ENCODE assay signal across 12 mouse cellular contexts in genomic region chr1:162625229-162625628, GRCm38 (mm10). TPM values are rescaled to one million over a fixed set of nuclear protein-coding genes. Genes with fewer than 3 reads are reported as not detected.
DNase-seq lines count a peak whose midpoint lies in the region; ATAC-seq and TF ChIP-seq lines count a peak whose summit lies in the region.
"Had no signal": no experiment of that assay in that cellular context is flagged by ENCODE, and none has a peak within 500 bp of the region (broad histone marks: within the 10 kb centered on the region; RNA-seq: fewer than 3 reads in every experiment).

No protein-coding gene starts in this region.

- H3K4me2 ChIP-seq in heart, embryonic 12.5 days = peak overlapping the region; percentile 9; the same call in 1 of the 2 replicates
- no peak overlapping the region for H3K4me2 ChIP-seq in lung, postnatal 0 days (replicated peaks; ENCODE audit: low read depth, low read length)
- no peak overlapping the region for H3K4me2 ChIP-seq in liver, embryonic 12.5 days
- H3K4me2 ChIP-seq: hindbrain, embryonic 15.5 days had no signal

- no peak for TF ChIP-seq EP300 in lung, postnatal 0 days (IDR thresholded peaks at IDR 0.05)

- no peak for TF ChIP-seq POLR2A in spleen, adult 2 months (IDR thresholded peaks at IDR 0.05; ENCODE audit: low read depth, low read length)

- H3K9ac ChIP-seq in heart, embryonic 12.5 days = no peak overlapping the region
- H3K9ac ChIP-seq in lung, postnatal 0 days (replicated peaks; ENCODE audit: low read depth) = no peak overlapping the region
- H3K9ac ChIP-seq in liver, embryonic 12.5 days = no peak overlapping the region
- H3K9ac ChIP-seq: hindbrain, embryonic 15.5 days had no signal

- intact Hi-C loops in heart, postnatal 25 days (cut with DNase I) = no loop called here
- intact Hi-C loops in gastrocnemius, postnatal 14 days (cut with DNase I; ENCODE audit: low total_unique reads) = no loop called here

- DNase-seq in heart, postnatal 25 days (ENCODE audit: low spot score) = no peak
- DNase-seq in G1E (ENCODE audit: low spot score) = peak; percentile 13
- DNase-seq in lung, postnatal 0 days (ENCODE audit: low spot score) = peak; percentile 41
- DNase-seq in spleen, adult 2 months (ENCODE audit: low read depth in 1 of 2, low spot score in 2 of 2) = peak; percentile 38 to 42
- no peak for DNase-seq in ovary, postnatal 36 days (ENCODE audit: low spot score)
- DNase-seq in gastrocnemius, postnatal 14 days = no peak
- DNase-seq: right cerebral cortex, postnatal 4 days had no signal

- ATAC-seq in heart, embryonic 12.5 days (ENCODE audit: insufficient number of reproducible peaks, low FRiP score) = no peak
- ATAC-seq in G1E (ENCODE audit: extremely low read depth, insufficient number of reproducible peaks, low FRiP score, poor library complexity, severe bottlenecking) = no peak
- peak; percentile 47 for ATAC-seq in lung, postnatal 0 days
- no peak for ATAC-seq in liver, embryonic 12.5 days

- H3K27ac ChIP-seq in heart, embryonic 12.5 days (ENCODE audit: poor library complexity, severe bottlenecking) = no peak overlapping the region
- no peak overlapping the region for H3K27ac ChIP-seq in lung, postnatal 0 days (ENCODE audit: low read length)
- H3K27ac ChIP-seq in spleen, adult 2 months (ENCODE audit: insufficient read depth, low read length) = no peak overlapping the region
- H3K27ac ChIP-seq in liver, embryonic 12.5 days = no peak overlapping the region
- H3K27ac ChIP-seq: hindbrain, embryonic 15.5 days had no signal

- peaks cover 15% of the 10 kb centered on the region for H3K4me1 ChIP-seq in heart, embryonic 12.5 days (replicated peaks)
- H3K4me1 ChIP-seq in G1E (ENCODE audit: insufficient read depth, low read depth, low read length) = peaks cover 7% of the 10 kb centered on the region; the same call in 1 of the 2 replicates
- no peaks in the 10 kb centered on the region for H3K4me1 ChIP-seq in lung, postnatal 0 days (ENCODE audit: insufficient read depth, low read depth, low read length)
- no peaks in the 10 kb centered on the region for H3K4me1 ChIP-seq in spleen, adult 2 months (ENCODE audit: control insufficient read depth, insufficient read depth, insufficient read length)
- 0 out of 2 replicates have a peak, but pooled peaks cover 6% of the 10 kb centered on the region for H3K4me1 ChIP-seq in liver, embryonic 12.5 days

- no peak for TF ChIP-seq CTCF in G1E (IDR thresholded peaks at IDR 0.05; ENCODE audit: low read depth, low read length)
- no peak for TF ChIP-seq CTCF in lung, postnatal 0 days (IDR thresholded peaks at IDR 0.05)
- TF ChIP-seq CTCF in spleen, adult 2 months (IDR thresholded peaks at IDR 0.05; ENCODE audit: extremely low read depth, insufficient read depth, insufficient read length, insufficient replicate concordance) = no peak

- 29% methylated on average over 7 of the region's 7 CpGs for WGBS in heart, embryonic 12.5 days
- 22% methylated on average over 7 of the region's 7 CpGs for WGBS in lung, postnatal 0 days
- 4% methylated on average over 7 of the region's 7 CpGs for WGBS in spleen, adult 2 months
- 36% methylated on average over 7 of the region's 7 CpGs for WGBS in liver, embryonic 12.5 days (ENCODE audit: insufficient replicate concordance)

- H3K27me3 ChIP-seq in heart, embryonic 12.5 days (replicated peaks) = no peaks in the 10 kb centered on the region
- H3K27me3 ChIP-seq in G1E (ENCODE audit: insufficient read depth, low read length) = peaks cover 2% of the 10 kb centered on the region
- H3K27me3 ChIP-seq in lung, postnatal 0 days (replicated peaks; ENCODE audit: insufficient read depth, low read length) = no peaks in the 10 kb centered on the region
- no peaks in the 10 kb centered on the region for H3K27me3 ChIP-seq in spleen, adult 2 months (ENCODE audit: control insufficient read depth, insufficient read depth, low read length)
- H3K27me3 ChIP-seq in liver, embryonic 12.5 days (replicated peaks) = no peaks in the 10 kb centered on the region
- H3K27me3 ChIP-seq: hindbrain, embryonic 15.5 days had no signal

- H3K4me3 ChIP-seq in heart, embryonic 12.5 days = no peak overlapping the region
- no peak overlapping the region for H3K4me3 ChIP-seq in G1E (ENCODE audit: low read depth, low read length)
- H3K4me3 ChIP-seq in lung, postnatal 0 days (ENCODE audit: low read depth, low read length) = no peak overlapping the region
- no peak overlapping the region for H3K4me3 ChIP-seq in spleen, adult 2 months (ENCODE audit: extremely low read depth, insufficient read depth, insufficient read length)
- no peak overlapping the region for H3K4me3 ChIP-seq in liver, embryonic 12.5 days
- H3K4me3 ChIP-seq: hindbrain, embryonic 15.5 days had no signal

- H3K9me3 ChIP-seq in heart, embryonic 12.5 days (replicated peaks) = no peaks in the 10 kb centered on the region
- no peaks in the 10 kb centered on the region for H3K9me3 ChIP-seq in G1E (replicated peaks)
- H3K9me3 ChIP-seq in lung, postnatal 0 days (ENCODE audit: low read length) = no peaks in the 10 kb centered on the region
- no peaks in the 10 kb centered on the region for H3K9me3 ChIP-seq in liver, embryonic 12.5 days (replicated peaks)
- H3K9me3 ChIP-seq: hindbrain, embryonic 15.5 days had no signal

- H3K36me3 ChIP-seq in heart, embryonic 12.5 days = no peaks in the 10 kb centered on the region
- H3K36me3 ChIP-seq in G1E (replicated peaks) = no peaks in the 10 kb centered on the region
- no peaks in the 10 kb centered on the region for H3K36me3 ChIP-seq in lung, postnatal 0 days (ENCODE audit: insufficient read depth, low read length)
- no peaks in the 10 kb centered on the region for H3K36me3 ChIP-seq in spleen, adult 2 months (ENCODE audit: control insufficient read depth, insufficient read depth, low read length)
- no peaks in the 10 kb centered on the region for H3K36me3 ChIP-seq in liver, embryonic 12.5 days
- H3K36me3 ChIP-seq: hindbrain, embryonic 15.5 days had no signal

RNA-seq across cellular contexts. Expression of gene Myoc, which starts 13.7 kb away (rescaled TPM):
- not detected in 2 replicates for polyA plus RNA-seq in heart, embryonic 12.5 days (2016; fragmentation: Nextera tagmentation; extraction: Ambion mirVana)
- total RNA-seq in heart, postnatal 25 days (2021) = 1 to 10 TPM; 2.3 TPM
- total RNA-seq in G1E (2014; fragmentation: Nextera tagmentation) = not detected in 2 replicates
- total RNA-seq in G1E (2017) = 0.11 and 0.12 TPM in 2 replicates
- polyA plus RNA-seq in G1E (2012) = not detected in 2 replicates
- 0.11 and 0.12 TPM in 2 replicates for polyA plus RNA-seq in lung, postnatal 0 days (2015; fragmentation: Nextera tagmentation; extraction: Ambion mirVana)
- polyA plus RNA-seq in spleen, adult 2 months (2012; rRNA removed) = not detected in 2 replicates
- polyA plus RNA-seq in liver, embryonic 12.5 days (2016; fragmentation: Nextera tagmentation; extraction: Ambion mirVana) = not detected in 2 replicates
- 10 to 100 TPM; 13.4 to 14.3 TPM for total RNA-seq in gastrocnemius, postnatal 14 days (2021)
- total RNA-seq: ES-E14 had no signal

RNA-seq across cellular contexts. Expression of gene Myocos, which starts 32.8 kb away (rescaled TPM):
- polyA plus RNA-seq in heart, embryonic 12.5 days (2016; fragmentation: Nextera tagmentation; extraction: Ambion mirVana) = not detected in 2 replicates
- total RNA-seq in heart, postnatal 25 days (2021) = not detected
- total RNA-seq in G1E (2014; fragmentation: Nextera tagmentation) (not detected in 2 replicates), G1E (2017) (not detected in 2 replicates)
- not detected in 2 replicates for polyA plus RNA-seq in G1E (2012)
- polyA plus RNA-seq in lung, postnatal 0 days (2015; fragmentation: Nextera tagmentation; extraction: Ambion mirVana) = 0.19 TPM in 1 of 2 replicates, not detected in the other
- polyA plus RNA-seq in spleen, adult 2 months (2012; rRNA removed) = not detected in 2 replicates
- not detected in 2 replicates for polyA plus RNA-seq in liver, embryonic 12.5 days (2016; fragmentation: Nextera tagmentation; extraction: Ambion mirVana)
- total RNA-seq in gastrocnemius, postnatal 14 days (2021) = not detected
- total RNA-seq: ES-E14; left cerebral cortex, postnatal 25 days had no signal
- polyA plus RNA-seq: hindbrain, embryonic 15.5 days had no signal

RNA-seq across cellular contexts. Expression of gene Vamp4, which starts 54.9 kb away (rescaled TPM):
- polyA plus RNA-seq in heart, embryonic 12.5 days (2016; fragmentation: Nextera tagmentation; extraction: Ambion mirVana) = 36.3 and 37.8 TPM in 2 replicates
- total RNA-seq in heart, postnatal 25 days (2021) = 10 to 100 TPM; 19.9 to 24.0 TPM
- total RNA-seq in G1E (2014; fragmentation: Nextera tagmentation) = 68.6 and 69.2 TPM in 2 replicates
- total RNA-seq in G1E (2017) = 36.5 and 46.7 TPM in 2 replicates
- 19.8 and 20.6 TPM in 2 replicates for polyA plus RNA-seq in G1E (2012)
- 45.1 and 50.6 TPM in 2 replicates for polyA plus RNA-seq in lung, postnatal 0 days (2015; fragmentation: Nextera tagmentation; extraction: Ambion mirVana)
- 6.8 and 13.5 TPM in 2 replicates for polyA plus RNA-seq in spleen, adult 2 months (2012; rRNA removed)
- 19.6 and 19.7 TPM in 2 replicates for polyA plus RNA-seq in liver, embryonic 12.5 days (2016; fragmentation: Nextera tagmentation; extraction: Ambion mirVana)
- total RNA-seq in gastrocnemius, postnatal 14 days (2021) = 10 to 100 TPM; 14.6 to 16.0 TPM

Comparison
In these comparisons a context has a peak if more than half of its experiments do, and no peak if none do; other contexts are left out.
1. DNase-seq: peak in G1E (single experiment), lung, postnatal 0 days (single experiment) and spleen, adult 2 months (2 of 2); none in heart, postnatal 25 days (single experiment), ovary, postnatal 36 days (single experiment) and gastrocnemius, postnatal 14 days (single experiment).